Mouse (Mus musculus) adrenal gland, adult 18-20 months (tissue): ENCODE measurements at regions not wholly inside any gene's neighbourhood (a gene's known extent, or its start where the extent isn't known, plus 50 kb on each side); places are given as distances from the start of the nearest gene placed in this dataset.

ENCODE experiments used
- DNase-seq, 2 experiments: peaks; one replicate each; pipeline ENCODE4 v3.0.0; 2021 to 2022; ENCODE audit warnings: low spot score in 2 of 2

- no peak for DNase-seq
These were observed 383.3 kb downstream of the Amd2 start for GRCm38 (mm10) chr10:35328319-35328862.

GRCm38 (mm10) chr10:35298775-35299174 lies 412.9 kb downstream of the Amd2 start:
- DNase-seq = no peak

- DNase-seq = no peak
These were observed 446.6 kb downstream of the Amd2 start for GRCm38 (mm10) chr10:35265066-35265465.

GRCm38 (mm10) chr10:35236431-35236830 lies 475.3 kb downstream of the Amd2 start:
- DNase-seq = peak in 1 of 2 experiments; percentile 29

- DNase-seq = no peak
These were observed 476.4 kb downstream of the Amd2 start for GRCm38 (mm10) chr10:35235260-35235659.

GRCm38 (mm10) chr10:35229540-35229939 lies 482.2 kb downstream of the Amd2 start:
- DNase-seq = no peak
